Comparison of ENCODE assay signal across 11 mouse cellular contexts in the genomic region with DNA sequence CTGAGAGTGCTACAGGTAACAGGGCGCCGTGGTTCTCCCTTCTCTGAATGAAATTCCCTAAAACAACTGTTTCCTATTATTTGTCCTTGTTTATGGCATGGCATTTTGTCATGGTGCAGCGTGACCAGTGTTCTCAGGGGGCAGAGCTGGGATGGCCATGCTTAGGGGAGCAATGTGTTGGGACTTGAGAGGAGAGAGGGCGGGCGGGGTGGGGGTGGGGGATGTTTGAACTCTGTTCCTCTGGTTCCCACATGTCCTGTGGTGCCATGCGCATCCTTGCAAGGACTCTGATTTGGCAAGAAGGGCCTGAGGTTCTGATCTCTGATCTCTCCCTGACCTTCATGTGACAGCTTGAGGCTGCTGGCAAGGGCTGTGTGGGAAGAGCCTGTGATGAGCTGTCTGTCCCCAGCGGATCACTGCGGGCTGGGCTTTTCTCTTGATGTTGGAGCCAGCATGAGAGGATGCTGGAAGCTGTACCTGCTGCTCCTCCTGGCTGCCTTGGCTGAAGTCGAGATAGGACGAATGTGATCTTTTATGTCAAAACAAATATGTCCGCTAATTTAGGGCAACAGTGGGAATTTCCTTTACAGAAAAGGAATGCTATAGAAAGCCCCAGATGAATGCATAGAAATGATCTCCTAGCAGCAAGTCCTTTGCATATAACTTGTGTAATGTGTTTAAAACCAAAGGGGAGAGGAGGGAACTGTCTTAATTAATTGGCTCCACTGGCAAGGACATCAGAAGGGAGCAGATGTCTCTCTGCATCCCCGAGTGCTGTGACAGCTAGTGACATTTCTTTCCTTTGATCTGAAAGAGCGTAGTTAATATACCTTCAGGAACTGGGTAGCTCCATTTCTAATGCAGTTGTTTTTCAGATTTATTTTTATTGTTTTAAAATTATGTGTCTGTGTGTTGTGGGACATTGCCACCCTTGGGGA.
DNase-seq lines count a peak whose midpoint lies in the region; ATAC-seq lines count a peak whose summit lies in the region.
"Had no signal": no experiment of that assay in that cellular context is flagged by ENCODE, and none has a peak within 500 bp of the region (broad histone marks: within the 10 kb centered on the region; RNA-seq: fewer than 3 reads in every experiment).

No protein-coding gene starts in this region.

- H3K9me3 ChIP-seq in hindbrain, embryonic 10.5 days = peaks cover 11% of the 10 kb centered on the region; the same call in 1 of the 2 replicates
- H3K9me3 ChIP-seq in hindbrain, embryonic 13.5 days = no peaks in the 10 kb centered on the region
- H3K9me3 ChIP-seq in lung, embryonic 16.5 days (ENCODE audit: control insufficient read depth, low read length) = peaks cover 6% of the 10 kb centered on the region
- H3K9me3 ChIP-seq: neural tube, embryonic 13.5 days had no signal

- H3K4me2 ChIP-seq in hindbrain, embryonic 13.5 days = no peak overlapping the region
- no peak overlapping the region for H3K4me2 ChIP-seq in lung, embryonic 16.5 days (ENCODE audit: low read depth, low read length)
- H3K4me2 ChIP-seq: neural tube, embryonic 13.5 days had no signal

- WGBS in hindbrain, embryonic 10.5 days = 65% methylated on average over 13 of the region's 13 CpGs
- 69% methylated on average over 13 of the region's 13 CpGs for WGBS in hindbrain, embryonic 13.5 days
- WGBS in lung, embryonic 16.5 days = 55% methylated on average over 13 of the region's 13 CpGs

- H3K4me3 ChIP-seq in hindbrain, embryonic 10.5 days = no peak overlapping the region
- no peak overlapping the region for H3K4me3 ChIP-seq in hindbrain, embryonic 13.5 days
- H3K4me3 ChIP-seq in lung, embryonic 16.5 days (ENCODE audit: low read length) = no peak overlapping the region
- H3K4me3 ChIP-seq: neural tube, embryonic 13.5 days had no signal

- DNase-seq in hindbrain, embryonic 10.5 days (ENCODE audit: low spot score) = peak; percentile 49
- peak; percentile 61 for DNase-seq in cerebellum, postnatal 36 days
- DNase-seq in retina, postnatal 1 day = peak; percentile 40
- DNase-seq in layer of hippocampus, adult 9-11 months = no peak
- DNase-seq in liver = no peak
- no peak for DNase-seq in spleen, postnatal 10 days (ENCODE audit: low spot score in 2 of 2)
- DNase-seq: kidney, adult 8-10 months; right cerebral cortex, postnatal 4 days had no signal

- no peaks in the 10 kb centered on the region for H3K36me3 ChIP-seq in hindbrain, embryonic 10.5 days
- H3K36me3 ChIP-seq in hindbrain, embryonic 13.5 days = no peaks in the 10 kb centered on the region
- no peaks in the 10 kb centered on the region for H3K36me3 ChIP-seq in lung, embryonic 16.5 days (ENCODE audit: control insufficient read depth, insufficient read depth, low read length)
- H3K36me3 ChIP-seq: neural tube, embryonic 13.5 days had no signal

- no peaks in the 10 kb centered on the region for H3K27me3 ChIP-seq in hindbrain, embryonic 10.5 days (ENCODE audit: insufficient read depth, poor library complexity, severe bottlenecking)
- no peaks in the 10 kb centered on the region for H3K27me3 ChIP-seq in hindbrain, embryonic 13.5 days
- H3K27me3 ChIP-seq in lung, embryonic 16.5 days (ENCODE audit: control insufficient read depth, insufficient read depth, low read depth, low read length) = no peaks in the 10 kb centered on the region
- H3K27me3 ChIP-seq: neural tube, embryonic 13.5 days had no signal

- H3K9ac ChIP-seq in hindbrain, embryonic 13.5 days = no peak overlapping the region
- no peak overlapping the region for H3K9ac ChIP-seq in lung, embryonic 16.5 days (ENCODE audit: low read length)
- H3K9ac ChIP-seq: neural tube, embryonic 13.5 days had no signal

- H3K4me1 ChIP-seq in hindbrain, embryonic 10.5 days (replicated peaks) = 0 out of 2 replicates have a peak, but pooled peaks cover 5% of the 10 kb centered on the region
- H3K4me1 ChIP-seq in hindbrain, embryonic 13.5 days (replicated peaks) = peaks cover 9% of the 10 kb centered on the region
- H3K4me1 ChIP-seq in lung, embryonic 16.5 days (replicated peaks; ENCODE audit: control insufficient read depth, insufficient read depth, low read length) = no peaks in the 10 kb centered on the region

- peak overlapping the region; percentile 30; the same call in 1 of the 2 replicates for H3K27ac ChIP-seq in hindbrain, embryonic 10.5 days
- no peak overlapping the region; the same call in 1 of the 2 replicates for H3K27ac ChIP-seq in hindbrain, embryonic 13.5 days
- no peak overlapping the region for H3K27ac ChIP-seq in lung, embryonic 16.5 days (ENCODE audit: low read length)
- H3K27ac ChIP-seq: neural tube, embryonic 13.5 days had no signal

- ATAC-seq in hindbrain, embryonic 13.5 days (ENCODE audit: low FRiP score) = no peak
- peak; percentile 70 for ATAC-seq in lung, embryonic 16.5 days (ENCODE audit: low read depth)

Comparison
In these comparisons a context has a peak if more than half of its experiments do, and no peak if none do; other contexts are left out.
1. DNase-seq: peak in hindbrain, embryonic 10.5 days (single experiment), cerebellum, postnatal 36 days (2 of 2) and retina, postnatal 1 day (single experiment); none in layer of hippocampus, adult 9-11 months (single experiment), liver (single experiment) and spleen, postnatal 10 days (0 of 2).